Mouse (Mus musculus) small intestine, adult 2 months (tissue): ENCODE measurements around the gene Zmiz1. TPM values are rescaled to one million over a fixed set of nuclear protein-coding genes. Genes with fewer than 3 reads are reported as not detected.

Experiments
- H3K27ac ChIP-seq: fragments of 200-500 bp; 2 replicates; pipeline ENCODE4 v1.5.1; 2012; ENCODE audit warnings: low read depth, low read length, control low read depth, inconsistent platforms; ENCODE audit not compliant: insufficient read depth
- H3K27me3 ChIP-seq: fragments of 200-500 bp; 2 replicates; pipeline ENCODE4 v1.6.1; 2012; ENCODE audit warnings: mild to moderate bottlenecking, moderate library complexity, low read length, inconsistent platforms; ENCODE audit not compliant: control insufficient read depth, insufficient read depth
- H3K36me3 ChIP-seq: fragments of 200-500 bp; 2 replicates; pipeline ENCODE4 v1.6.1; 2012; ENCODE audit warnings: mild to moderate bottlenecking, low read length, control low read depth, inconsistent platforms; ENCODE audit not compliant: control insufficient read depth, insufficient read depth
- H3K4me1 ChIP-seq: fragments of 200-500 bp; 2 replicates; pipeline ENCODE4 v1.6.1; 2012; ENCODE audit warnings: low read length, inconsistent platforms, mixed read lengths; ENCODE audit not compliant: control insufficient read depth, insufficient read depth, insufficient read length
- H3K4me3 ChIP-seq: fragments of 200-500 bp; 2 replicates; pipeline ENCODE4 v1.5.1; 2012; ENCODE audit warnings: low read depth, mild to moderate bottlenecking, control low read depth, inconsistent platforms, low read length, moderate library complexity
- CTCF ChIP-seq: fragments of 200-500 bp; IDR thresholded peaks from 2 replicates; pipeline ENCODE4 v1.5.1; 2012; ENCODE audit warnings: low read depth, mild to moderate bottlenecking, control low read depth, inconsistent platforms, low read length, moderate library complexity, mixed read lengths; ENCODE audit not compliant: insufficient replicate concordance, insufficient read length; ENCODE audit errors: extremely low read depth
- POLR2A ChIP-seq: fragments of 200-500 bp; IDR thresholded peaks from 2 replicates; pipeline ENCODE4 v1.6.1; 2012; ENCODE audit warnings: low read depth, mild to moderate bottlenecking, control low read depth, inconsistent platforms, low read length, moderate library complexity
- WGBS: fragments of 180-500 bp; shearing (Covaris S2); methylation state at CpG from one replicate; pipeline ENCODE4 v1.1.7; 2018; 5-methylcytosine and 5-hydroxymethylcytosine counted together
- polyA plus RNA-seq: library from polyadenylated mRNA; depleted of rRNA; stranded (reverse); fragments of >200 nt; gene quantifications from 2 replicates; pipeline ENCODE4 v1.2.3, GENCODE M21; 2012

Gene Zmiz1
- polyA plus RNA-seq, 1 experiment = 91.5 TPM

- Histone ChIP-seq H3K36me3 (no peaks in the 10 kb centered on the region), H3K4me3 (no peak overlapping the region), H3K27ac (no peak overlapping the region), H3K4me1 (peaks cover 7% of the 10 kb centered on the region), H3K27me3 (no peaks in the 10 kb centered on the region)
- WGBS = 47% methylated on average over 13 of the region's 13 CpGs
- no peak for TF ChIP-seq CTCF
Measured at GRCm38 (mm10) chr14:25421596-25422001, 37.4 kb upstream of the Zmiz1 start.

- WGBS = 84% methylated on average over 1 of the region's 1 CpGs
- no peak overlapping the region for H3K27ac ChIP-seq
- no peaks in the 10 kb centered on the region for H3K27me3 ChIP-seq
- peaks cover 7% of the 10 kb centered on the region for H3K4me1 ChIP-seq
- TF ChIP-seq CTCF = no peak
- TF ChIP-seq POLR2A = no peak
- H3K4me3 ChIP-seq = no peak overlapping the region
- no peaks in the 10 kb centered on the region for H3K36me3 ChIP-seq
Measured at GRCm38 (mm10) chr14:25422946-25423345, 36.0 kb upstream of the Zmiz1 start.

GRCm38 (mm10) chr14:25423721-25424443 lies 35.1 kb upstream of the Zmiz1 start:
- Histone ChIP-seq H3K4me1 (peaks cover 7% of the 10 kb centered on the region), H3K36me3 (no peaks in the 10 kb centered on the region), H3K27me3 (no peaks in the 10 kb centered on the region), H3K27ac (no peak overlapping the region), H3K4me3 (no peak overlapping the region)
- WGBS = 48% methylated on average over 7 of the region's 7 CpGs
- no peak for TF ChIP-seq CTCF
- no peak for TF ChIP-seq POLR2A

- Histone ChIP-seq H3K27me3 (no peaks in the 10 kb centered on the region), H3K36me3 (no peaks in the 10 kb centered on the region), H3K4me1 (no peaks in the 10 kb centered on the region), H3K27ac (no peak overlapping the region), H3K4me3 (no peak overlapping the region)
- no peak for TF ChIP-seq CTCF
- TF ChIP-seq POLR2A = no peak
Measured at GRCm38 (mm10) chr14:25438255-25438654, 20.7 kb upstream of the Zmiz1 start.

- TF ChIP-seq CTCF = no peak
- no peak for TF ChIP-seq POLR2A
- H3K27me3 ChIP-seq = no peaks in the 10 kb centered on the region
- no peak overlapping the region for H3K27ac ChIP-seq
- no peaks in the 10 kb centered on the region for H3K4me1 ChIP-seq
- no peak overlapping the region for H3K4me3 ChIP-seq
- H3K36me3 ChIP-seq = no peaks in the 10 kb centered on the region
- WGBS = 3% methylated on average over 1 of the region's 1 CpGs
Measured at GRCm38 (mm10) chr14:25440116-25440515, 18.9 kb upstream of the Zmiz1 start.

- Histone ChIP-seq H3K4me1 (no peaks in the 10 kb centered on the region), H3K36me3 (no peaks in the 10 kb centered on the region), H3K27me3 (no peaks in the 10 kb centered on the region), H3K4me3 (no peak overlapping the region), H3K27ac (no peak overlapping the region)
- 50% methylated on average over 3 of the region's 3 CpGs for WGBS
- no peak for TF ChIP-seq CTCF
- TF ChIP-seq POLR2A = no peak
Measured at GRCm38 (mm10) chr14:25440777-25441176, 18.2 kb upstream of the Zmiz1 start.

- no peaks in the 10 kb centered on the region for H3K36me3 ChIP-seq
- H3K4me1 ChIP-seq = no peaks in the 10 kb centered on the region
- TF ChIP-seq POLR2A = no peak
- TF ChIP-seq CTCF = no peak
- no peak overlapping the region for H3K27ac ChIP-seq
- H3K4me3 ChIP-seq = no peak overlapping the region
- no peaks in the 10 kb centered on the region for H3K27me3 ChIP-seq
- 75% methylated on average over 5 of the region's 5 CpGs for WGBS
Measured at GRCm38 (mm10) chr14:25441469-25441868, 17.5 kb upstream of the Zmiz1 start.
